Comparison of ENCODE assay signal across 22 mouse cellular contexts in the genomic region with DNA sequence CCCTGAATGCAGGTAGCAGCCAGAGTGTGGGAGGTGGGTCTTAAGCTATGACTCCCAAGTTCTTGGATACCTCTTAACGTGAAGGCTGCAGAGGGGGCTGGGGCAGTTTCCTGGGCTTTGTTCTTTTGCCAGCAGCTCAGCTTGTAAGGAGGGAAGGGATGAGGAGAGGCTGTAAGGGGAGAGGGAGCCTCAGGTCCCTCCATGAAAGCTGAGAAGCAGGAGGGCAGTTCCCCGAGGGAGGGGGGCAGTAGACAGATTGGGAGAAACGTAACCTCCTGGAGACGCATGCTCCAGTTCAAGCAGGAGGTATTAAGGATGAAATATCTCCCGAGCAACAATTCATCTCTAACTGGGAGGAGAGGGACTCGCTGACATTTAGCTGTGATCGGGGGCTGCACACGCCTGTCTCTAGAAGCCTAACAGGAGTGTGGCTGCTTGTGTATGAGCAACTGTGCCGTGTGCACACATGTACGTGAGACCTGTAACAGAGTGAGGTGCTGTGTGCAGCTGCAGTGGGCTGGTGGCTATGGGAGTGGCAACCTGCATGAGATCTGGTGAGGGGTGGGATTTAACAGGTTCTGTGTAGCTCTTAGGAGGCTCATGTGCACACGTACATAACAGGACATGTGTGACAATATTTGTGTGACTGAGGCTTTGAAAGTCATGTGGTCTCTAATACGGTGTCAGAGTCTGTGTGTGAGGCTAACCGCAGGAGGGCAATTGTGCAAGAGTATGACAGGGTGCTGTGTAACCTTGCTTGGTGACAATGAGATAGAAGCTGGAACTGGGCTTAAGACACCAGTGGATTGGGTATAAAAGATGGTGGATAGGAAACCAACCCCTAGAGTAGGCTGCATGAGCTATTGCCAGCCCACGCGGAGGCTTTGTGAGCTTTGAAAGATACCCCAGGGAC. TPM values are rescaled to one million over a fixed set of nuclear protein-coding genes. Genes with fewer than 3 reads are reported as not detected.
DNase-seq lines count a peak whose midpoint lies in the region; ATAC-seq and TF ChIP-seq lines count a peak whose summit lies in the region.
"Had no signal": no experiment of that assay in that cellular context is flagged by ENCODE, and none has a peak within 500 bp of the region (broad histone marks: within the 10 kb centered on the region; RNA-seq: fewer than 3 reads in every experiment).

No protein-coding gene starts in this region.

- peak; percentile 79 for DNase-seq in 416B (ENCODE audit: low read depth)
- DNase-seq in R1 (ENCODE audit: low read depth, low spot score), result peak; percentile 26
- DNase-seq in limb, embryonic 11.5 days (ENCODE audit: low spot score), result peak; percentile 32
- no peak for DNase-seq in layer of hippocampus, adult 9-11 months
- DNase-seq in kidney, adult 2 months, result no peak
- DNase-seq: cerebellum, adult 9-10 months; gastrocnemius, postnatal 14 days; kidney, postnatal 25 days; midbrain, embryonic 14.5 days; right cerebral cortex, postnatal 14 days; thymus, postnatal 36 days had no signal

- H3K27me3 ChIP-seq in hindbrain, embryonic 15.5 days, result 0 out of 2 replicates have a peak, but pooled peaks cover 8% of the 10 kb centered on the region
- H3K27me3 ChIP-seq in hindbrain, embryonic 16.5 days (replicated peaks; ENCODE audit: control insufficient read depth, insufficient read depth, low read length), result peaks cover 2% of the 10 kb centered on the region; the same call in 1 of the 2 replicates
- H3K27me3 ChIP-seq in limb, embryonic 11.5 days (ENCODE audit: control insufficient read depth, insufficient read depth, low read length), result no peaks in the 10 kb centered on the region
- no peaks in the 10 kb centered on the region for H3K27me3 ChIP-seq in kidney, adult 2 months (replicated peaks; ENCODE audit: control insufficient read depth, insufficient read depth, low read length)

- no peak for TF ChIP-seq POLR2A in kidney, adult 2 months (IDR thresholded peaks at IDR 0.05; ENCODE audit: low read depth, low read length)

- no peak overlapping the region for H3K9ac ChIP-seq in hindbrain, embryonic 15.5 days
- no peak overlapping the region for H3K9ac ChIP-seq in hindbrain, embryonic 16.5 days (ENCODE audit: low read depth, low read length)
- H3K9ac ChIP-seq in limb, embryonic 11.5 days (ENCODE audit: low read length), result peak overlapping the region; percentile 38; the same call in 1 of the 2 replicates
- H3K9ac ChIP-seq: liver, embryonic 12.5 days; lung, embryonic 15.5 days had no signal

- no peak overlapping the region for H3K27ac ChIP-seq in hindbrain, embryonic 15.5 days (replicated peaks)
- H3K27ac ChIP-seq in hindbrain, embryonic 16.5 days (ENCODE audit: low read depth, low read length), result no peak overlapping the region
- H3K27ac ChIP-seq in limb, embryonic 11.5 days (replicated peaks; ENCODE audit: low read depth, low read length), result no peak overlapping the region
- no peak overlapping the region for H3K27ac ChIP-seq in kidney, adult 2 months (ENCODE audit: insufficient read depth, low read depth, low read length)
- H3K27ac ChIP-seq: liver, embryonic 12.5 days; lung, embryonic 15.5 days; macrophage had no signal

- no peak for TF ChIP-seq CTCF in kidney, adult 2 months (conservative IDR thresholded peaks at IDR 0.05; ENCODE audit: insufficient read depth, insufficient read length, low read depth, low read length)

- 51% methylated on average over 15 of the region's 15 CpGs for WGBS in hindbrain, embryonic 15.5 days
- WGBS in hindbrain, embryonic 16.5 days, result 49% methylated on average over 15 of the region's 15 CpGs
- 53% methylated on average over 15 of the region's 15 CpGs for WGBS in limb, embryonic 11.5 days
- WGBS in kidney, adult 2 months, result 40% methylated on average over 15 of the region's 15 CpGs

- H3K9me3 ChIP-seq in hindbrain, embryonic 15.5 days, result no peaks in the 10 kb centered on the region
- no peaks in the 10 kb centered on the region for H3K9me3 ChIP-seq in hindbrain, embryonic 16.5 days (ENCODE audit: control insufficient read depth, low read length)
- no peaks in the 10 kb centered on the region for H3K9me3 ChIP-seq in limb, embryonic 11.5 days (ENCODE audit: control insufficient read depth, low read length)
- H3K9me3 ChIP-seq: G1E; liver, embryonic 12.5 days; lung, embryonic 15.5 days had no signal

- H3K4me1 ChIP-seq in hindbrain, embryonic 15.5 days (replicated peaks), result peaks cover 9% of the 10 kb centered on the region
- H3K4me1 ChIP-seq in hindbrain, embryonic 16.5 days (ENCODE audit: control insufficient read depth, insufficient read depth, low read depth, low read length), result no peaks in the 10 kb centered on the region
- H3K4me1 ChIP-seq in limb, embryonic 11.5 days (ENCODE audit: control insufficient read depth, insufficient read depth, low read length), result peaks cover 4% of the 10 kb centered on the region; the same call in 1 of the 2 replicates
- no peaks in the 10 kb centered on the region for H3K4me1 ChIP-seq in kidney, adult 2 months (ENCODE audit: control insufficient read depth, insufficient read depth, low read length)
- H3K4me1 ChIP-seq: liver, embryonic 12.5 days; lung, embryonic 15.5 days had no signal

- no peak overlapping the region for H3K4me3 ChIP-seq in hindbrain, embryonic 15.5 days
- no peak overlapping the region for H3K4me3 ChIP-seq in hindbrain, embryonic 16.5 days (ENCODE audit: low read length)
- H3K4me3 ChIP-seq in limb, embryonic 11.5 days (ENCODE audit: low read depth, low read length), result no peak overlapping the region
- no peak overlapping the region for H3K4me3 ChIP-seq in kidney, adult 2 months (ENCODE audit: insufficient read depth, low read depth, low read length)
- H3K4me3 ChIP-seq: erythroblast, embryonic 14.5 days; liver, embryonic 12.5 days; lung, embryonic 15.5 days had no signal

- ATAC-seq in hindbrain, embryonic 15.5 days (ENCODE audit: low FRiP score, low read depth), result peak; percentile 45; the same call in 1 of the 2 replicates
- ATAC-seq in hindbrain, embryonic 16.5 days, result no peak
- no peak for ATAC-seq in limb, embryonic 11.5 days (ENCODE audit: insufficient number of reproducible peaks, low FRiP score, low TSS enrichment, low read depth)
- ATAC-seq in frontal cortex, adult (ENCODE audit: low TSS enrichment), result no peak
- ATAC-seq: forebrain, embryonic 16.5 days; inflammation-experienced regulatory T-cells, adult 6 months; liver, embryonic 12.5 days had no signal

- H3K36me3 ChIP-seq in hindbrain, embryonic 15.5 days, result no peaks in the 10 kb centered on the region
- no peaks in the 10 kb centered on the region for H3K36me3 ChIP-seq in hindbrain, embryonic 16.5 days (ENCODE audit: control insufficient read depth, insufficient read depth, low read length)
- H3K36me3 ChIP-seq in limb, embryonic 11.5 days (ENCODE audit: control insufficient read depth, insufficient read depth, low read length), result no peaks in the 10 kb centered on the region
- H3K36me3 ChIP-seq in kidney, adult 2 months (ENCODE audit: control insufficient read depth, insufficient read depth, low read length), result no peaks in the 10 kb centered on the region
- H3K36me3 ChIP-seq: G1E; liver, embryonic 12.5 days; lung, embryonic 15.5 days had no signal

- no peak overlapping the region for H3K4me2 ChIP-seq in hindbrain, embryonic 15.5 days
- H3K4me2 ChIP-seq in hindbrain, embryonic 16.5 days (ENCODE audit: low read length), result no peak overlapping the region
- peak overlapping the region; percentile 16; the same call in 1 of the 2 replicates for H3K4me2 ChIP-seq in limb, embryonic 11.5 days (ENCODE audit: low read depth, severe bottlenecking)
- H3K4me2 ChIP-seq: liver, embryonic 12.5 days; lung, embryonic 15.5 days had no signal

RNA-seq across cellular contexts. Expression of gene Lbx1, which starts 22.1 kb away (rescaled TPM):
- polyA plus RNA-seq in hindbrain, embryonic 15.5 days (2015; fragmentation: Nextera tagmentation; extraction: Ambion mirVana), result 9.9 and 12.2 TPM in 2 replicates
- 6.9 and 7.3 TPM in 2 replicates for polyA plus RNA-seq in hindbrain, embryonic 16.5 days (2015; fragmentation: Nextera tagmentation; extraction: Ambion mirVana)
- 5.0 and 5.1 TPM in 2 replicates for polyA plus RNA-seq in limb, embryonic 11.5 days (2014; fragmentation: Nextera tagmentation; extraction: Ambion mirVana)
- 0.06 TPM in 1 of 2 replicates, not detected in the other for polyA plus RNA-seq in kidney, adult 2 months (2012; rRNA removed)
- polyA plus RNA-seq: erythroblast, embryonic 14.5 days; forebrain, embryonic 16.5 days; G1E; inflammation-experienced regulatory T-cells, adult 6 months; lung, embryonic 15.5 days; macrophage; spleen, adult 2 months had no signal

Comparison
In these comparisons a context has a peak if more than half of its experiments do, and no peak if none do; other contexts are left out.
1. DNase-seq: peak in 416B (single experiment), R1 (single experiment) and limb, embryonic 11.5 days (single experiment); none in layer of hippocampus, adult 9-11 months (single experiment) and kidney, adult 2 months (single experiment).